Mouse (Mus musculus) midbrain, embryonic 11.5 days (tissue): Measurements from ENCODE around the gene Odf3b. TPM values are rescaled to one million over a fixed set of nuclear protein-coding genes. Genes with fewer than 3 reads are reported as not detected.

Source experiments
- ATAC-seq: fragments of 200-750 bp; cut with Nextera tagmentation; 2 replicates; pipeline ENCODE4 v1.8.0; 2017; ENCODE audit warnings: moderate TSS enrichment, moderate library complexity; ENCODE audit not compliant: low FRiP score
- DNase-seq: peaks from one replicate; pipeline ENCODE4 v3.0.0; 2015; ENCODE audit warnings: low spot score; ENCODE audit errors: missing footprints
- H3K27ac ChIP-seq: fragments of 300-500 bp; sonication (generic); 2 replicates; pipeline ENCODE4 v1.5.1; 2014; ENCODE audit warnings: low read depth, low read length
- H3K27me3 ChIP-seq: fragments of 300-500 bp; sonication (generic); 2 replicates; pipeline ENCODE4 v1.6.1; 2014; ENCODE audit warnings: mild to moderate bottlenecking, low read length, moderate library complexity, mixed read lengths; ENCODE audit not compliant: control insufficient read depth, insufficient read depth
- H3K36me3 ChIP-seq: fragments of 300-500 bp; sonication (generic); 2 replicates; pipeline ENCODE4 v1.6.1; 2014; ENCODE audit warnings: mild to moderate bottlenecking, low read length, moderate library complexity, mixed read lengths; ENCODE audit not compliant: control insufficient read depth, insufficient read depth
- H3K4me1 ChIP-seq: fragments of 300-500 bp; sonication (generic); 2 replicates; pipeline ENCODE4 v1.6.1; 2014; ENCODE audit warnings: low read length; ENCODE audit not compliant: control insufficient read depth, insufficient read depth
- H3K4me2 ChIP-seq: fragments of 300-500 bp; sonication (generic); 2 replicates; pipeline ENCODE4 v1.6.1; 2014; ENCODE audit warnings: mild to moderate bottlenecking, moderate library complexity
- H3K4me3 ChIP-seq: fragments of 300-500 bp; sonication (generic); 2 replicates; pipeline ENCODE4 v1.5.1; 2014; ENCODE audit warnings: low read depth, low read length
- H3K9ac ChIP-seq: fragments of 300-500 bp; sonication (generic); 2 replicates; pipeline ENCODE4 v1.6.1; 2014; ENCODE audit warnings: low read length
- H3K9me3 ChIP-seq: fragments of 300-500 bp; sonication (generic); 2 replicates; pipeline ENCODE4 v1.6.1; 2016; ENCODE audit warnings: low read length; ENCODE audit not compliant: control insufficient read depth
- WGBS: fragments of 180-500 bp; shearing (Covaris S2); extraction: QIAGEN DNeasy Blood & Tissue Kit; methylation state at CpG from one replicate; pipeline ENCODE4 v1.1.7; 2014; 5-methylcytosine and 5-hydroxymethylcytosine counted together
- polyA plus RNA-seq: library from polyadenylated mRNA; unstranded; fragments of >200 nt; fragmentation: Nextera tagmentation; extraction: Ambion mirVana; gene quantifications from 2 replicates; pipeline ENCODE4 v1.2.1, GENCODE M21; 2014

Gene Odf3b
- polyA plus RNA-seq, 1 experiment from 2014 or later: 0.64 TPM

DNA sequence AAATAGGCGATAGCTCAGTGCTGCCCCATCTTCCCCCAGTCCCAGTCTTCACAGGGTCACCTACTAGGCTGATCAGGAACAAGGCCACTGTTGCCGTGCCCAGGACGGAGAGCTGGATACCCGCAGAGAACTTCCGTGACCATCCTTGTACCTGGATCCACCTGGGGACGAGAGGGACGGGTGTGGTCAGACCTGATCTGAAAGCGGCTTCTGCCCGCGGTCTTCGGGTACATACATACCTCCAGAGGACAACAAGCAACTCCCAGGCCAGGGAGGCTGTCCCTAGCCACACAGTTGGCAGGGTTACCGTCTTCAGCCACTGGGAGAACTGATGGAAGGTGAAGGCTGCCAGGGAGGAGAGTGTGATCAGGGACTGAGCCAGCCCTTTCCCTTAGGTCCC is 26.3 kb downstream of the Odf3b start:
- H3K9ac ChIP-seq: no peak overlapping the region
- 93% methylated on average over 12 of the region's 12 CpGs for WGBS
- peaks cover 14% of the 10 kb centered on the region for H3K4me1 ChIP-seq
- ATAC-seq (no peak), DNase-seq (peak; percentile 53)
- no peak overlapping the region for H3K27ac ChIP-seq
- H3K4me3 ChIP-seq: no peak overlapping the region
- no peaks in the 10 kb centered on the region for H3K27me3 ChIP-seq
- H3K4me2 ChIP-seq: no peak overlapping the region
- no peaks in the 10 kb centered on the region for H3K9me3 ChIP-seq
- H3K36me3 ChIP-seq: peaks cover 19% of the 10 kb centered on the region

DNA sequence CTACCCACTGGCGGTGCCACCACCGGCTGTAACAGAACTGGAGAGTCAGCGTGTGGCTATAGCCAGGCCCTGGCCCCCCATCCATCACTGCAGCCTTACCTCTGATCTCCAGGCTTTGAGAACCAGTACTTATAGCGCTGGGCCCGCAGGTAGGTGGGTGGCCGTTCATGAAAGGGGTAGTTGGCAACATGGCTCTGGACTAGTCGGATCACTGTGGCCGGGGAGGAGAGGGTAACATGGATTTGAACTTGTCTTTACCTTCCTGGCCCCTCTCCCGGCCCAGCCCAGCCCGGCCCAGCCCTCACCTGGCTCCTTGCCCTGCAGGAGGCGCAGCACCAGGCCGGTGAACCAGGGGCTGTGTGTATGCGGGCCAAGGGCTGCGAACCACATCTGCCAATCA is 27.0 kb downstream of the Odf3b start:
- no peak overlapping the region for H3K27ac ChIP-seq
- H3K4me2 ChIP-seq: no peak overlapping the region
- no peak for ATAC-seq
- no peaks in the 10 kb centered on the region for H3K9me3 ChIP-seq
- H3K36me3 ChIP-seq: peaks cover 19% of the 10 kb centered on the region
- peak; percentile 35 for DNase-seq
- H3K27me3 ChIP-seq: no peaks in the 10 kb centered on the region
- no peak overlapping the region for H3K9ac ChIP-seq
- no peak overlapping the region for H3K4me3 ChIP-seq
- 93% methylated on average over 14 of the region's 14 CpGs for WGBS
- peaks cover 9% of the 10 kb centered on the region for H3K4me1 ChIP-seq

DNA sequence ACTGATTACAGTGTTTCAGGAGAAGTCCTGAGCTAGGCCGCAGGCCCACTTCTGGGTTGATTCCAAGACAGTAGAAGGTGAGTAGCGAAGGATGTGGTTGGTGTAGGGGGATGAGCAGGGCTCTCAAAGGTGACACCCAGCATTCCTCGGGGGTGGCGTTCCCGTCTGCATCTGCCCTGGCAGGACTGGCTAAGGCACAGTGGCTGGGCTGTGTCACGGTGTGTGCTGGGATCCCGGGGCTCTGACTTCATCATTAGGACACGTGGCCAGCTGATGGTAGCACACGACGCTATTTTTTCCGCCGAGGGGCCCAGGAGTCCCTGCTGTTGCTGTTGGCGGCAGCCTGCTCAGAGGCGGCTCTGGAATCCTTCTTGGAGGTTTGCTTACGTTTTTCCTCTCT is 27.8 kb downstream of the Odf3b start:
- Histone ChIP-seq H3K9ac (no peak overlapping the region), H3K4me2 (no peak overlapping the region), H3K27me3 (no peaks in the 10 kb centered on the region), H3K9me3 (no peaks in the 10 kb centered on the region), H3K4me1 (peaks cover 9% of the 10 kb centered on the region), H3K36me3 (peaks cover 19% of the 10 kb centered on the region), H3K27ac (no peak overlapping the region), H3K4me3 (no peak overlapping the region)
- WGBS: 88% methylated on average over 15 of the region's 15 CpGs
- ATAC-seq (no peak), DNase-seq (peak; percentile 60)

DNA sequence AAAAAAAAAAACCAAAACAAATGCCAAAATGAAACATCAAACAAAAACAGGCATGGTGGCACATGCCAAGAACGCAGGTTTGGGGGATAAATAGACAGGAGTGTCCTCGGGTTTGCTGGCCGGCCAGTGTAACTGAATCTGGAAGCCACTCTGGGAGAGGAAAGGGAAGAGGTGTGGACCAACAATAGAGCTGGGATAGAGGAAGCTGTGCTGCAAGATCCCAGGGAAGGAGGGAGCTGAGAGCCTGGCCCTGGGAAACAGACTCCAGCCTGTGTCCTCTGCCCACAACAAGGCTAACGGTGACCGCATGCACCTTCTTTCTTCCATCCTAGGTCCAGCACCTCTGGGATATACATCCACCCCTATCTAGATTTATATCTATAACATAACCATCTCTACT is 28.6 kb downstream of the Odf3b start:
- no peak for ATAC-seq
- 89% methylated on average over 5 of the region's 5 CpGs for WGBS
- DNase-seq: no peak

DNA sequence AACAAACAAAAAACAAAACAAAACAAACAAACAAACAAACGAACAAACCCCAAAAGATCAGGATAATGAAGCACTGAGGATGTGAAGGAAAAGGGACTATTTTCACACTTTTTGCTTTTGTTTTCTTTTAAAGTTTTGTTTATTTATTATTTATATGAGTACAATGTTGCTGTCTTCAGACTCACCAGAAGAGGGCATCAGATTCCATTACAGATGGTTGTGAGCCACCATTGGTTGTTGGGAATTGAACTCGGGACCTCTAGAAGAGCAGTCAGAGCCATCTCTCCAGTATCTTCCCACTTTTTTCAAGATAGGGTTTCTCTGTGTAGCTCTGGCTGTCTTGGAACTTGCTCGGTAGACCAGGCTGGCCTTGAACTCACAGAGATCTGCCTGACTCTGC is 35.8 kb downstream of the Odf3b start:
- DNase-seq: no peak
- no peak overlapping the region for H3K27ac ChIP-seq
- H3K27me3 ChIP-seq: no peaks in the 10 kb centered on the region
- H3K9ac ChIP-seq: no peak overlapping the region
- 86% methylated on average over 3 of the region's 3 CpGs for WGBS
- H3K4me2 ChIP-seq: no peak overlapping the region
- no peaks in the 10 kb centered on the region for H3K4me1 ChIP-seq
- H3K4me3 ChIP-seq: no peak overlapping the region
- H3K9me3 ChIP-seq: no peaks in the 10 kb centered on the region
- ATAC-seq: no peak
- H3K36me3 ChIP-seq: no peaks in the 10 kb centered on the region

More for the DNA sequence above, 28.6 kb downstream of the Odf3b start:
- Histone ChIP-seq H3K9ac (no peak overlapping the region), H3K27ac (no peak overlapping the region), H3K9me3 (no peaks in the 10 kb centered on the region), H3K4me3 (no peak overlapping the region), H3K36me3 (peaks cover 19% of the 10 kb centered on the region), H3K4me2 (no peak overlapping the region), H3K4me1 (peaks cover 9% of the 10 kb centered on the region), H3K27me3 (no peaks in the 10 kb centered on the region)

DNA sequence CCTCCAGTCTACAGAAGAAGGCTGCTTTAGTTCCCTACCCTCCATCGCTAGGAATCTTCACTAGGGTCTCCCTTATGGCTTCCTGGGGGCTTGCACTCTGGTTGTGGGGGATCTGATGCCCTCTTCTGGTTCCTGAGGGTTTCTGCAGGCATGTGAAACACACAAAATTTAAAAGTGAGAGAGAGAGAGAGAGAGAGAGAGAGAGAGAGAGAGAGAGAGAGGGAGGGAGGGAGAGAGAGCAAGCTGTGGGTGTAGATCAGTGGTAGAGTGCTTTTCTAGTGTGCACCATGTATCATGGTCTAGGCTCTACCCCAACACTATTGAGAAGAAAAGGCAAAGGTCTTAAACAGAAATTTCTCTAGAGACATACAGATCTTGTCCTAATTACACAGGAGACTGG is 37.4 kb downstream of the Odf3b start:
- DNase-seq: no peak
- Histone ChIP-seq H3K9me3 (no peaks in the 10 kb centered on the region), H3K27me3 (no peaks in the 10 kb centered on the region), H3K27ac (no peak overlapping the region), H3K4me1 (no peaks in the 10 kb centered on the region), H3K36me3 (no peaks in the 10 kb centered on the region), H3K9ac (no peak overlapping the region), H3K4me2 (no peak overlapping the region), H3K4me3 (no peak overlapping the region)
- 70% methylated on average over 1 of the region's 1 CpGs for WGBS
- no peak for ATAC-seq

DNA sequence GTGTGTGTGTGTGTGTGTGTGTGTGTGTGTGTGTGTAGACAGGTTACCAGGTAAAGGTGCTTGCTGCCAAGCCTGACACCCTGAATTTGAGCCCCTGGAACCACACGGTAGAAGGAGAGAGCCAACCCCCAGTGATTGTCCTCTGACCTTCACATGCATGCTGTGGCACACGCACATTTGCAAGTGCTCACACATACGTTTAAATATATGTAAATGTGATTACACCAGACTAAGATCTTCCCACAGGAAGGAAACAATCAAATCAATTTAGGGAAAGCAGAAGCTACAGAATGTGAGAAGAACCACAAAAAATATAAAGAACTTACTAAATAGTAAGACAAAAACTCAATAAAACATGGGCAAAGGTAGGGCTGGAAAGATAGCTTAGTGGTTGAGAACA is 38.9 kb downstream of the Odf3b start:
- H3K36me3 ChIP-seq: no peaks in the 10 kb centered on the region
- ATAC-seq (no peak), DNase-seq (no peak)
- no peaks in the 10 kb centered on the region for H3K4me1 ChIP-seq
- 87% methylated on average over 3 of the region's 3 CpGs for WGBS
- no peak overlapping the region for H3K4me3 ChIP-seq
- H3K27me3 ChIP-seq: no peaks in the 10 kb centered on the region
- no peak overlapping the region for H3K9ac ChIP-seq
- no peak overlapping the region for H3K4me2 ChIP-seq
- H3K9me3 ChIP-seq: no peaks in the 10 kb centered on the region
- H3K27ac ChIP-seq: no peak overlapping the region

DNA sequence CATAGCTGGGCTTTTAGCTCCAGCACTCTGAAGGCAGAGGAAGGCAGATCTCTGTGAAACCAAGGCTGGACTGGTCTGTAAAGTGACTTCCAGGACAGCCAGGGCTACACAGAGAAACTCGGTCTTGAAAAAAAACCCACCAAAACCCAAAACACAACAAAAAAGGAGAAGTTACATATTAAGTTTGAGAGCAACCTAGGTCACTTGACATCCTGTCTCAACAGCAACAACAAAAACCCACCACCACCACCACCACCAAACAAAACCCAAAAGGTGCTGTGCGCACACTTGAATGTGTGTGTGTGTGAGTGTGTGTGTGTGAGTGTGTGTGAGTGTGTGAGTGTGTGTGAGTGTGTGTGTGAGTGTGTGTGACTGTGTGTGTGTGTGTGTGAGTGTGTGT is 39.4 kb downstream of the Odf3b start:
- no peak overlapping the region for H3K4me2 ChIP-seq
- WGBS: 90% methylated on average over 2 of the region's 2 CpGs
- H3K27me3 ChIP-seq: no peaks in the 10 kb centered on the region
- ATAC-seq (no peak), DNase-seq (no peak)
- no peak overlapping the region for H3K4me3 ChIP-seq
- H3K9ac ChIP-seq: no peak overlapping the region
- no peaks in the 10 kb centered on the region for H3K9me3 ChIP-seq
- H3K4me1 ChIP-seq: no peaks in the 10 kb centered on the region
- no peak overlapping the region for H3K27ac ChIP-seq
- no peaks in the 10 kb centered on the region for H3K36me3 ChIP-seq

DNA sequence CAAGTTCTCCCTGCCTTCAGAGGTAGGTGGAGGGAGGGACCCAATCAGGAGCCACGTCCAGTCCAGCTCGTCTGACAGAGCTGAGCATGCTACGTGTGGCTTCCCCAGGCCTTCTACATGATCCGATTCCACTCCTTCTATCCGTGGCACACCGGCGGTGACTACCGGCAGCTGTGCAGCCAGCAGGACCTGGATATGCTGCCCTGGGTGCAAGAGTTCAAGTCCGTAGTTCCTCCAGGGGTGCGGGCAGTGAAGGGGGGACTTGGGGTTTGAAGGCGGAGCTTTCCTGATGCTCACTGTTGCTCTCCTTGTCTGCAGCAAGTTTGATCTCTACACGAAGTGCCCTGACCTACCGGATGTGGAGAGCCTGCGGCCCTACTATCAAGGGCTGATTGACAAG is 42.7 kb downstream of the Odf3b start:
- H3K4me3 ChIP-seq: no peak overlapping the region
- no peak overlapping the region for H3K27ac ChIP-seq
- H3K4me1 ChIP-seq: no peaks in the 10 kb centered on the region
- ATAC-seq (no peak), DNase-seq (no peak)
- WGBS: 90% methylated on average over 14 of the region's 14 CpGs
- no peak overlapping the region for H3K4me2 ChIP-seq
- H3K9ac ChIP-seq: no peak overlapping the region
- no peaks in the 10 kb centered on the region for H3K9me3 ChIP-seq
- no peaks in the 10 kb centered on the region for H3K36me3 ChIP-seq
- no peaks in the 10 kb centered on the region for H3K27me3 ChIP-seq
